Mouse (Mus musculus): ENCODE results near the gene Ispd. TPM values are rescaled to one million over a fixed set of nuclear protein-coding genes. Genes with fewer than 3 reads are reported as not detected.

Ispd gene
- polyA plus RNA-seq, 1 experiment from 2014 or later: 12.1 TPM

DNA sequence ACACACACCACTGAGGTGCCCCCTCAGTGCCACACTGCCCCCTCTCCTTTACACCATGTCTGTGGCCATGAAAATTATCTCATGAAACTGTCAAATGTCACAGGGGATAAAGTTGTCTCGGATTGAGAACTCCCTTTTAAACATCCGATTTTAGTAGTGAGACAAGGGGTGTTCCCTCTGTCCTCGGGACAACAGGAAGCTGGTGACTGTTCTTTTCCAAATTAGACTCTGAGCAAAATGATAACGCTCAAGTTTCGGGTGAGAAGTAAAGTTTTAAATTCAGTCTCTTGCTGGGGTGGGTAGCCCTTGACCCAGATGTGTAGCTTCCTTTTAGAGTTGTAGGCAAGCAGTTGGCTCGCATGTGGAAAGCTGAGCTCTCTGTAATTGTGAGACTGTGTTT is 96.3 kb downstream of the Ispd start:
- H3K4me1 ChIP-seq (replicated peaks; ENCODE audit: control insufficient read depth, insufficient read depth, low read length): no peaks in the 10 kb centered on the region
- H3K4me2 ChIP-seq (replicated peaks; ENCODE audit: low read depth, low read length): no peak overlapping the region
- H3K36me3 ChIP-seq (ENCODE audit: control insufficient read depth, insufficient read depth, low read length): no peaks in the 10 kb centered on the region
- H3K27ac ChIP-seq (ENCODE audit: low read depth, low read length): no peak overlapping the region
- H3K4me3 ChIP-seq (ENCODE audit: low read depth, low read length): no peak overlapping the region
- WGBS: 74% methylated on average over 6 of the region's 6 CpGs
- no peak overlapping the region for H3K9ac ChIP-seq (ENCODE audit: low read depth, low read length)
- no peak for DNase-seq (ENCODE audit: low spot score)
- no peaks in the 10 kb centered on the region for H3K9me3 ChIP-seq (ENCODE audit: control insufficient read depth, low read length)
- no peak for ATAC-seq (ENCODE audit: low FRiP score)
- no peaks in the 10 kb centered on the region for H3K27me3 ChIP-seq (ENCODE audit: control insufficient read depth, insufficient read depth, low read length)

DNA sequence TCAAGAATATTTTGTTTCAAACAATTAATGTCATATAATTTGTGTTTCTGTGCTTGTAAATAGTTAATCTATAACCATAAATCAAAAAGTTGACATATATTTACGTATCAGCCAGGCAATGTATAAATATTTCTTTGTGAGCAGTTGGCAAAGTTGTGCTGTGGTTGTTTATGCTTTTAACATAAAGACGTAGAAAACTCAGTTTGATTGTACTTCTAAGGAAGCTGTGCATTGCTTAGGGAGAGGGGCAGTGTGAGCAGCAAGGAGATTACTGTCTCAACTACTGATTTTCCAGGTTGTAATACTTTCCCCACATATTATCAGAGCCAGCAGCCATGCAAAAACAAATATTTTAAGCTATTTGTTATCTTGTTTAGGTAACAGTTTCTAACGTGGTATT is 96.7 kb downstream of the Ispd start:
- WGBS: 84% methylated on average over 3 of the region's 3 CpGs
- no peaks in the 10 kb centered on the region for H3K4me1 ChIP-seq (replicated peaks; ENCODE audit: control insufficient read depth, insufficient read depth, low read length)
- H3K9me3 ChIP-seq (ENCODE audit: control insufficient read depth, low read length): no peaks in the 10 kb centered on the region
- H3K4me2 ChIP-seq (replicated peaks; ENCODE audit: low read depth, low read length): no peak overlapping the region
- ATAC-seq (ENCODE audit: low FRiP score) (no peak), DNase-seq (ENCODE audit: low spot score) (no peak)
- no peak overlapping the region for H3K9ac ChIP-seq (ENCODE audit: low read depth, low read length)
- H3K36me3 ChIP-seq (ENCODE audit: control insufficient read depth, insufficient read depth, low read length): no peaks in the 10 kb centered on the region
- H3K27ac ChIP-seq (ENCODE audit: low read depth, low read length): no peak overlapping the region
- no peaks in the 10 kb centered on the region for H3K27me3 ChIP-seq (ENCODE audit: control insufficient read depth, insufficient read depth, low read length)
- H3K4me3 ChIP-seq (ENCODE audit: low read depth, low read length): no peak overlapping the region

DNA sequence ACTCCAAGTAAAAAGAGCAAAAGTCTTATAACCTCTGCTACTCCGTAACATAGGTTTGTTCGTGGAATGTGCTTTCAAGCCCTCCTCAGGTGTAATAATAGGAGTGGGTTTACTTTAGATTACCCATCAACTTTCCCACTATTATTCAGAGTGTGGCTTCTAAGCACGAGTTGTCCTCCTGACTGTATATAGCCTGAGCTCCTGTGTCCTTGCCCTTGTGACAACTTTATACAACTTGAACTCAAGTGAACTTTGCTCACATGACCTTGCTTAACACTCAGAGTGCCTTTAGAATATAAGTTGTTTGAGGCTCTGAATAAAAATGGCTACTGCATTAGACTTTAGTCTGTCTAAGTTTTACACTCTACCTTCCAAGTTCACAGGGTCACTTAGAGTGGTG is 100.5 kb downstream of the Ispd start:
- no peak for ATAC-seq (ENCODE audit: low FRiP score)
- H3K4me1 ChIP-seq (replicated peaks; ENCODE audit: control insufficient read depth, insufficient read depth, low read length): no peaks in the 10 kb centered on the region
- no peak overlapping the region for H3K27ac ChIP-seq (ENCODE audit: low read depth, low read length)
- WGBS: 84% methylated on average over 3 of the region's 3 CpGs
- H3K4me3 ChIP-seq (ENCODE audit: low read depth, low read length): no peak overlapping the region
- no peaks in the 10 kb centered on the region for H3K36me3 ChIP-seq (ENCODE audit: control insufficient read depth, insufficient read depth, low read length)
- no peak overlapping the region for H3K4me2 ChIP-seq (replicated peaks; ENCODE audit: low read depth, low read length)
- no peaks in the 10 kb centered on the region for H3K9me3 ChIP-seq (ENCODE audit: control insufficient read depth, low read length)
- no peak overlapping the region for H3K9ac ChIP-seq (ENCODE audit: low read depth, low read length)
- H3K27me3 ChIP-seq (ENCODE audit: control insufficient read depth, insufficient read depth, low read length): no peaks in the 10 kb centered on the region
- DNase-seq (ENCODE audit: low spot score): no peak

DNA sequence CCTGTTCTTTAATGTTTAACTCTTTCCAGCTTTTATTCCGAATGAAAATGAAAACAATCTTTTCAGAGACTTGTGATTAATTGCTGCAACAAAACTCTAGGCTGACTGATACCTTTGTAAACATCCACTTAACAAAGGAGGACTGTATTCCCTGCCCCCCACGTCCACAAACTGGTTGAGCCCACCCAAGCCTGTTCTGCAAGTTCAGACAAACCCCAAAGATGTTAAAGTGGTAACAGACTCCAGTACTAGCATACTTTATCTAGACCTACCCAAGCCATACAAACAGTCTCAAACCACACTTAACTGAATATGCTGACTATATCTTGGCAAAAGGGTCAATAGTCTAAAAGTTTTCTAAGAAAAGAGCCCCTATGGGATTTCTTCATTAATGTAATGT is 102.1 kb downstream of the Ispd start:
- WGBS: 38% methylated on average over 2 of the region's 2 CpGs
- H3K27ac ChIP-seq (ENCODE audit: low read depth, low read length): no peak overlapping the region

DNA sequence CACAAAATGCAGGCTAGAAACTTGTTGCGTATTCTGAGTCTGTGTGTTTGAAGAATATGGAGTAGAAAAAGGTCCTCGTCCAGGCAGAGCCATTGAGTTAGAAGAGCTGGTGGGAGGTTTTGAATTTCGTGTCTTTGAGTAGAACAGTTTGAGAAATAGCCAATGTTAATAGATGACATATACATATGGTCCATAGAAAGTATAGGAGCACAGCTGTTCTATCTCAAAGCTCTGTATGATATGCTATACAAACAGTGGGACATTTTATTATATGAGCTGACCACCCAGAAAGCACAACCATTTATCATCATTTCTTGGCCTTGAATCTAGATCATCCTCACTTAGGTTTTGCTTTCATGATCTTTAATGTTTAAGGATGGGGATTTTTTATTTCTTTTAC is 116.3 kb downstream of the Ispd start:
- 88% methylated on average over 3 of the region's 3 CpGs for WGBS
- H3K9ac ChIP-seq (ENCODE audit: low read depth, low read length): no peak overlapping the region
- DNase-seq (ENCODE audit: low spot score): no peak
- H3K36me3 ChIP-seq (ENCODE audit: control insufficient read depth, insufficient read depth, low read length): no peaks in the 10 kb centered on the region
- H3K4me1 ChIP-seq (replicated peaks; ENCODE audit: control insufficient read depth, insufficient read depth, low read length): no peaks in the 10 kb centered on the region
- no peak for ATAC-seq (ENCODE audit: low FRiP score)
- H3K9me3 ChIP-seq (ENCODE audit: control insufficient read depth, low read length): no peaks in the 10 kb centered on the region
- no peak overlapping the region for H3K4me2 ChIP-seq (replicated peaks; ENCODE audit: low read depth, low read length)
- no peak overlapping the region for H3K27ac ChIP-seq (ENCODE audit: low read depth, low read length)
- no peak overlapping the region for H3K4me3 ChIP-seq (ENCODE audit: low read depth, low read length)
- no peaks in the 10 kb centered on the region for H3K27me3 ChIP-seq (ENCODE audit: control insufficient read depth, insufficient read depth, low read length)

More for the DNA sequence above, 102.1 kb downstream of the Ispd start:
- no peak overlapping the region for H3K4me2 ChIP-seq (replicated peaks; ENCODE audit: low read depth, low read length)
- ATAC-seq (ENCODE audit: low FRiP score) (no peak), DNase-seq (ENCODE audit: low spot score) (no peak)
- H3K4me1 ChIP-seq (replicated peaks; ENCODE audit: control insufficient read depth, insufficient read depth, low read length): no peaks in the 10 kb centered on the region
- no peak overlapping the region for H3K4me3 ChIP-seq (ENCODE audit: low read depth, low read length)
- H3K36me3 ChIP-seq (ENCODE audit: control insufficient read depth, insufficient read depth, low read length): no peaks in the 10 kb centered on the region
- no peak overlapping the region for H3K9ac ChIP-seq (ENCODE audit: low read depth, low read length)
- H3K27me3 ChIP-seq (ENCODE audit: control insufficient read depth, insufficient read depth, low read length): no peaks in the 10 kb centered on the region
- no peaks in the 10 kb centered on the region for H3K9me3 ChIP-seq (ENCODE audit: control insufficient read depth, low read length)

DNA sequence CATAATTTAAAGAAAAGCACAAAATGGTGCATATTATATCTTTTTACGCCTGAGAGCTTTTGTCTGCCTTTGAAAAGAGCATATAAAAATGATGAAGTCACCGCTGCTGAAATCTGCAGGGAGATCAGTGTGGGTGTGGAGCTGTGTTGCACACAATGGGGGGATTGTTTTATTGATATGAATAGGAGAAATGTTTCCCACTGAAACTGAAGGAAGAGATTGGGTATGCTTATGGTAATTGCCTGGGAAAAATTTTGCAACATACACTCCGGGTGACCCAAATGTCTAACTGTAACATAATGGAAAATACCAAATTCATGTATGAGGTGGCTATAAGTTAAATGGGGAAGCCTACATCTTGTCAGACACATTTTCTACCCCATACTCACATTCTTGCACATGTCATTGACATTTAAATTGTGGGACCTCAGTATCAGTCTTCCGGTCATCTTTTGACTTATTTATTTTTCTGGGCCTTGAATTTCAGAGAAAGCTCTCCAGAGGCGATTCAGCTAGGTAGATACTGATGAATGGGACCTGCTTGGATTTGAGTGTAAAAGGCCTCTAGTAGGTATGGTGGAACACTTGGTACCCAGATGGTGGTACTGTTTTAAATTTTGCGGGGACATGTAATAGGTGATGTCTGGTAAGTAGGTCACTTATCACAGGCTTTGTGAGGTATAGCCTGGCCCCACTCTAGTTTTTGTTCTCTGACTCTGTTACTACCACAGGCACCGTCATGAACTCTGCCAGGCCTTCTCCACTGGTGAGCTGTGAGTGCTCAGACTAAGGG is 126.1 kb downstream of the Ispd start:
- no peak for DNase-seq (ENCODE audit: low spot score)
- no peaks in the 10 kb centered on the region for H3K36me3 ChIP-seq (ENCODE audit: control insufficient read depth, insufficient read depth, low read length)
- no peaks in the 10 kb centered on the region for H3K27me3 ChIP-seq (ENCODE audit: control insufficient read depth, insufficient read depth, low read length)
- H3K9ac ChIP-seq (ENCODE audit: low read depth, low read length): no peak overlapping the region
- WGBS: 78% methylated on average over 7 of the region's 7 CpGs
- H3K4me2 ChIP-seq (replicated peaks; ENCODE audit: low read depth, low read length): no peak overlapping the region
- no peaks in the 10 kb centered on the region for H3K4me1 ChIP-seq (replicated peaks; ENCODE audit: control insufficient read depth, insufficient read depth, low read length)
- no peaks in the 10 kb centered on the region for H3K9me3 ChIP-seq (ENCODE audit: control insufficient read depth, low read length)
- H3K4me3 ChIP-seq (ENCODE audit: low read depth, low read length): no peak overlapping the region
- H3K27ac ChIP-seq (ENCODE audit: low read depth, low read length): peak overlapping the region; percentile 47; the same call in 1 of the 2 replicates
- peak; percentile 84 for ATAC-seq (ENCODE audit: low FRiP score)

DNA sequence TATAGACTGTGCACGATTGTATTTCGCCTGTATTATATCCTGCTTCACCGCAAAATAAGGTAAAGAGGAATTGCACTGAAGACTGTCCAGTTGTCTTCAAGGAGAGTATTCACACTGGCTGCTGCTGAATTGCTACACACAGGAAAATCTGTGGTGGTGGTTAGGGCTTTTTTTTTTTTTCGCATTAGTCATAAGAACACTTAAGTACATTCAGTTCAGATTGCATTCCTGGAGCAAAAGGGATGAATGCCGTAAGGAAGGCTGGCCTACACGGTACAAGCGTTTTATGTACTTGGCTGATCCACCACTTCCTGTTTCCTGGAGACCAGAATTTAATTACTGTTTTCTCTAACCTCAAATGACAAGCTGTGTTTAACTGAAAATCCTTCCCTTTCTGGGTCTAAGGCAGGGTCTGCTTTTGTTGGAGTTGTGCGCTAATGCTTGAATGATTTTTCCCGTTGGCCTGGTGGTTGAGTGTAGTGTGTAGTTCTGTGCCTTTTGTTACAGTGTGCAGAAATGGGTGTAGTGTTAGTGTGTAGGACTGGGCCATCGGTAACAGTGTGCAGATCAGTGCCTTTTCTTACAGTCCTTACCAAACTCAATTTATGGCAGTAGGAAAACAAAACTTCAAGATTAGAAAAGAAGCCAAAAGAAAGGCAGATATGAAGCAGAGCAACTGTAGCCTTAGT is 128.8 kb downstream of the Ispd start:
- Histone ChIP-seq H3K4me1 (replicated peaks; ENCODE audit: control insufficient read depth, insufficient read depth, low read length) (no peaks in the 10 kb centered on the region), H3K9ac (ENCODE audit: low read depth, low read length) (no peak overlapping the region), H3K36me3 (ENCODE audit: control insufficient read depth, insufficient read depth, low read length) (no peaks in the 10 kb centered on the region), H3K4me3 (ENCODE audit: low read depth, low read length) (no peak overlapping the region), H3K4me2 (replicated peaks; ENCODE audit: low read depth, low read length) (no peak overlapping the region), H3K27ac (ENCODE audit: low read depth, low read length) (no peak overlapping the region), H3K9me3 (ENCODE audit: control insufficient read depth, low read length) (no peaks in the 10 kb centered on the region), H3K27me3 (ENCODE audit: control insufficient read depth, insufficient read depth, low read length) (no peaks in the 10 kb centered on the region)
- DNase-seq (ENCODE audit: low spot score) (no peak), ATAC-seq (ENCODE audit: low FRiP score) (no peak)
- 89% methylated on average over 10 of the region's 10 CpGs for whole genome bisulfite sequencing

DNA sequence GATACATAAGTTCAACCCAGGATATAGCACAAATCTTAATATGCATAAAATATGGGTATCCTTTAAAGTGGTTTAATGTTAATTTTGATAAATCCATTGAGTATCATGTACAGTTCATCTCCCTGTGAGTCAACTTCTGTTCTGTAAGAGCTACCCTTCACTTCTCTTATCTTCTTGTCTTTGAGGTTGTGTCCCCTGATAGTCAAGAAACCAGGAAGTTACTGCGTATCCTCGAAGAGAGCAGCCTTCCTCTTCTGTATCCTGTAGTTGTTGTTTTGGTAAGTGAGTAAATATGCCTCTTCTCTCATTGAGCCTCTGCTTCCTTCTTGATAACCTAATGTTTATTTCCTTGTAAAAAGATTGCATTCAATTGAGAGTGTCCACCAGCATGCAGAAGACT is 140.5 kb downstream of the Ispd start:
- H3K9me3 ChIP-seq (ENCODE audit: control insufficient read depth, low read length): no peaks in the 10 kb centered on the region
- H3K9ac ChIP-seq (ENCODE audit: low read depth, low read length): no peak overlapping the region
- no peaks in the 10 kb centered on the region for H3K4me1 ChIP-seq (replicated peaks; ENCODE audit: control insufficient read depth, insufficient read depth, low read length)
- H3K4me2 ChIP-seq (replicated peaks; ENCODE audit: low read depth, low read length): no peak overlapping the region
- H3K27ac ChIP-seq (ENCODE audit: low read depth, low read length): no peak overlapping the region
- no peak for DNase-seq (ENCODE audit: low spot score)
- no peak overlapping the region for H3K4me3 ChIP-seq (ENCODE audit: low read depth, low read length)
- H3K27me3 ChIP-seq (ENCODE audit: control insufficient read depth, insufficient read depth, low read length): no peaks in the 10 kb centered on the region
- H3K36me3 ChIP-seq (ENCODE audit: control insufficient read depth, insufficient read depth, low read length): no peaks in the 10 kb centered on the region
- no peak for ATAC-seq (ENCODE audit: low FRiP score)
- 89% methylated on average over 2 of the region's 2 CpGs for WGBS

DNA sequence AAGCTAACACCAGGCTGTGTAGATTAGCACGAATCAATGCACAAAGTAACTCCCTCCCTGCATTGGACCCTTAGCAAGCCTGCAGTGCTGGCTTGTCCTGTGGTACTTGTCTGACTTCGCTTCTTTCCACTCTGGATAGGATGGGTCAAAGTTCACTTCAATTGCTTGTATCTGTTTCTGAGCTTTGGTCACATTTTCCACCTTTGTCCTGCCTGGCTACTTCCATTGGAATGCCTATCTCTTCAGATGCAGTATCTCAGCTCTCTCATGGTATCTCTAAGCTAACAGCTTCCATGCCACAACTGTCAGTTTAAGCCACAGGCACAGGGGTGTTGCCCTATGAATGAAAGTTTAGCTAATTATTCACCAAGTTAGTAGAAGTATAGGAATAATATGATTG is 142.3 kb downstream of the Ispd start:
- 86% methylated on average over 2 of the region's 2 CpGs for WGBS
- DNase-seq (ENCODE audit: low spot score) (no peak), ATAC-seq (ENCODE audit: low FRiP score) (no peak)

More for the DNA sequence above, 142.3 kb downstream of the Ispd start:
- Histone ChIP-seq H3K4me1 (replicated peaks; ENCODE audit: control insufficient read depth, insufficient read depth, low read length) (no peaks in the 10 kb centered on the region), H3K36me3 (ENCODE audit: control insufficient read depth, insufficient read depth, low read length) (no peaks in the 10 kb centered on the region), H3K27me3 (ENCODE audit: control insufficient read depth, insufficient read depth, low read length) (no peaks in the 10 kb centered on the region), H3K4me3 (ENCODE audit: low read depth, low read length) (no peak overlapping the region), H3K9me3 (ENCODE audit: control insufficient read depth, low read length) (no peaks in the 10 kb centered on the region), H3K4me2 (replicated peaks; ENCODE audit: low read depth, low read length) (no peak overlapping the region), H3K9ac (ENCODE audit: low read depth, low read length) (no peak overlapping the region), H3K27ac (ENCODE audit: low read depth, low read length) (no peak overlapping the region)

Data from hindbrain, embryonic 11.5 days (tissue).